Mouse (Mus musculus) megakaryocyte, embryonic 14.5 days (primary cell): ENCODE results near the gene Slc11a1.

Experiments
- FLI1 ChIP-seq: IDR thresholded peaks from 2 replicates; pipeline ENCODE4 v1.6.1; 2012; ENCODE audit warnings: low read length, inconsistent platforms, mixed read lengths
- GATA1 ChIP-seq: IDR thresholded peaks from 3 replicates; pipeline ENCODE4 v1.6.1; 2012; ENCODE audit warnings: mixed read lengths, low read length, inconsistent platforms, borderline replicate concordance

DNA sequence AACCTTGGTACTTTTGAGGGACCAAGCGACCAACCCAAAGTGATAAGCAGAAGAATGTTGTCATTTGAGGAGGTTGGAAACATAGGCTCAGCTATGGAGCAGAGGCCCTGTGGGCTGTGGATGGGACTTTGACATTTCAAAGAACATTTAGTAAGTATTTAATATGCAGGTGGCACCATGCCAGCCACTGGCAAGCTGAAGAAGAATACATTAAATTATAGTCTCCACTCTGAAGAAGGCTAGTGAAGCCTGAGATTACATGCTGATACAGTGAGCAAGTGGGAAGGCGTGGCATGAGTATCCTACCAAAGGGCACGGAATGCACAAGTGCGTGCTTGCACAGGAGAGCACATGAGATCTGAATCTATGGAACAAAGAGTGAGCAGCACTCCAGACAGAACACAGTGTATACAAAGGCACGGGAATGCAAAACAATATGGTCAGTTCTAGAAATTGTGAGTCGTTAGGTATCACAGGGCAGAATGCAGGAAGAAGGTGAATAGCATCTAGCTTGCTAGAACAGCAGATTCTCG is 45.0 kb upstream of the Slc11a1 start:
- TF ChIP-seq FLI1 (no peak), GATA1 (no peak)
